Mouse (Mus musculus) frontal cortex, adult (tissue): Measurements from ENCODE around the gene Dsn1.
A peak's percentile ranks its signal among the peaks of the same experiment; 100 is the strongest.

ENCODE experiments used
- ATAC-seq: cut with Nextera tagmentation; 2 replicates; pipeline ENCODE4 v1.9.2; 2017; ENCODE audit warnings: mild to moderate bottlenecking, moderate library complexity, mixed read lengths; ENCODE audit not compliant: low TSS enrichment

Dsn1 gene

DNA sequence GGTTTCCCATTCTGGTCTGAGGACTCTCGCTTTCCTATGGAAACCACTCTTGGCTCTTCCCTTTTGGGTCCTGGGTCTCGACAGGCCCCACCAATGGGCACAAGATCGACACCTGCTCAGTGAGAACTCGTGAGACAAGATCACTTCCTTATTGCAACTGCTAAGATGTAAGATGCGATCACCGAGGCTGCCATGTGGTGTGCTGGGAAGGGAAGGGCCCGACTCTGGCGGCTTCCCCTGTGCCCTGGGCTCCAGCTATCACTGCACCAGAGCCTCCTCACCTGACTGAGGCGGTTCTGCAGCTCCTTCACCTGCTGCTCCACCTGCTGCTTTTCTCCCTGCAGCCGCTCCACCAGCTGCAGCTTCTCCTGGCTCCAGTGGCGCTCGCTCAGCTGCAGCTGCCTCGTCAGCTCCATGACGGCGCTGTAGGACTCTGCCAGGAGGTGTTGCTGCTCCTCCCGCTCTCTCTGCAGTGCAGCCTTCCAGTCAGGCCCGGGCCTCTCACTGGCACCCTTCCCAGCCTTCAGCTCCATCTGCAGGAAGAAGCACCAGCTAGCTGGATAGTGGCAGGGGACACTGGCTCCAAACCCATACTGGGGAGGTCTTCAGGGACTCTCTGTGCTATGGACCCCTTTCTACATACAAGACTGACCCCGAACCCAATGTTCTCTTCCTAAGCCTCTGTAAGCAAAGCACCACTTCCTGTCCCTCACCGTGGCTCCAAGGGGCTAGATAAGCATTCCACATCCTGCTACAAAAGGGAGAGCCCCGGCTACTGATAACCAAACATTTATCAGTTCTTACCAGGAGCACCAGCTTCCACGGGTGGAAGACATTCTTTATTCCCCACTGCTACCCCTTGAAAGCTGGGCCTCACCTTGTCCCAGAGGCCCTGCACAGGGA lies 20.4 kb upstream of the Dsn1 start:
- peak; percentile 83; the same call in 1 of the 2 replicates for ATAC-seq

DNA sequence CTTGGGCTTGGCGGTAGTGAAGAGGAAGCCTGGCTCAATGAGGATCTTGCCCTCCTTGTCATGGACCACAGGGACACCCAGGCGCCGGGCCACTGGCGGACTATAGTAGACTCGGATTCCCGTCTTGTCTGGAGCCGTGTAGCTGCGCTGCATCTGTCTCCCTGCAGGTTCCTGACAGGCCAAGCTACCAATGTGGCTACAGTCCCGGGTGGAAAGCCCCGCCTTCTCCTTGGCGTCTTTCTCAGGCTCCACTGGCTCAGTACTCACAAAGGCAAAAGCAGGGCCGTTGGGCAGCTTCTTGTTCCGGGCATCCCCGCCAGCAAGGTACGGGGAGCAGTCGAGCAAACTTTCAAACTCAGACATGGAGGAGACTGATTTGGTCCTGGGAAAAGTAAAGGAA lies 14.2 kb upstream of the Dsn1 start:
- ATAC-seq, result no peak

DNA sequence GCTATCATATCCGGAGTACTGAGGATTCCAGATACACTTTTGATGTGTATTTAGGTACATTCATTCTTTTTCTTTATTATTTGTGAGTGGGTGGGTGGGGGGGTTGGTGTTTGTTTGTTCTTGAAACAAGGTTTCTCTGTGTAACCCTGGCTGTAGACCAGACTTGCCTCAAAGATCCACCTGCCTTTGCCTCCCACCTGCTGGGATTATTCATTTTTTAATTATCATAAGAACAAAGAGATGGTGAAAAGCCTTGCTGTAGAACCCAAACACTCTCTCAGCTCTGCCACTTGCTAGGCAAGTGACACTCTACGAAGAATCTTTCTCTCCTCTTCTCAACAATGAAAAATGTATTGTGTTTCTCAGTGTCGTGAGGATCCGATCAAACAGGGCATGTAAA lies 12.3 kb upstream of the Dsn1 start:
- ATAC-seq, result no peak

DNA sequence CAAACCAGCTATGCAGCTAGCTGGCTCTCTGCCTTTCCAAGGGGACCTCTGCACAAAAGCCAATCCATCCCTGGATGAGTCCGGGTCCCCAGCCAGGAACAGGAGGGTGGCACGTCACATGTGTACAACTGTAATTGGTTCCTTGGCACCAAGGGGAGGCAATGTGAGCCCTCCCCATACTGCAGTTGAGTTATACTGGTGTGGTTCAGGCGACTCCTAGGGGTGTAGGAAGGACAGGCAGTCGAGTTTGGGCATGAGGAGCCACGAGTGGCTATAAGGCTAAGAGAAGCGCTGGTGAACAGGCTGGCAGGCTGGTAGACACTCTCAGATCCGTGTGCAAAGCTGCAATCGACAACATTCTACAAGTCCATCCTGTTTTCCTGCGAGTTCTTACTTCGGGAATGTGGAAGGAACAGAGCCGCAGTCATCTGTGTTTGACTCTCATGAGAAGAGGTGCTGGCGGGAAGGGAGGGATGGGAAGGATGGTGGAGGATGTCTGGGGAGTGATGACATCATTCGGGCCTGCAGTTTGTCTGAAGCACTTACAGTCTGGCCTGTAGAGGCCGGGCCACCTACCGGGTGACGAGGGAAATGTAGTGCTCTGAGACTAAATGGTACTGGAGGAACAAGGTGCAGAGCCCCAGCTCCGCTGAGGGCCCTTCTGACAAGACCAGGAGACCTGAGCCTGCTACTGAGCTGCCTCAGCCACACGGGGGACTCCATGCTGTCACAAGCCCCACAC lies 9.7 kb upstream of the Dsn1 start:
- ATAC-seq, result no peak

DNA sequence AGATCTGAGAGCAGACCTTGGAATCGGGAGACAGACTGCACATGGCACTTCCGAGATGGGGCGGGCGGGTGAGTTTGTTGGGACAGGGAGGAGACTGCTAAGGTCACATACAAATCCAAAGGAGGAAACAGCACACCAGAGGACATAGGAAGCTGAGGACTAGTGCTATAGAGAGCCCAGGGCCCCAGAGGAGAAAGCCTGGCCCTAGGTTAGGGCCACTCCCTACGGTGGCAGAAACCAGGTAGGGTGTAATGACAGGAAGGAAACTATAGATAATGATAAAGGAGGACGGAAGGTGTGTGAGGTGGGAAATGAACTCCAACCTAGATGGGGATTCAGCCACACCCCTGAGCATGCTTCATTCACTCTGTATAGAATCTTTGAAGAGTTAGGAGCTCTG lies 5.4 kb upstream of the Dsn1 start:
- ATAC-seq, result no peak

DNA sequence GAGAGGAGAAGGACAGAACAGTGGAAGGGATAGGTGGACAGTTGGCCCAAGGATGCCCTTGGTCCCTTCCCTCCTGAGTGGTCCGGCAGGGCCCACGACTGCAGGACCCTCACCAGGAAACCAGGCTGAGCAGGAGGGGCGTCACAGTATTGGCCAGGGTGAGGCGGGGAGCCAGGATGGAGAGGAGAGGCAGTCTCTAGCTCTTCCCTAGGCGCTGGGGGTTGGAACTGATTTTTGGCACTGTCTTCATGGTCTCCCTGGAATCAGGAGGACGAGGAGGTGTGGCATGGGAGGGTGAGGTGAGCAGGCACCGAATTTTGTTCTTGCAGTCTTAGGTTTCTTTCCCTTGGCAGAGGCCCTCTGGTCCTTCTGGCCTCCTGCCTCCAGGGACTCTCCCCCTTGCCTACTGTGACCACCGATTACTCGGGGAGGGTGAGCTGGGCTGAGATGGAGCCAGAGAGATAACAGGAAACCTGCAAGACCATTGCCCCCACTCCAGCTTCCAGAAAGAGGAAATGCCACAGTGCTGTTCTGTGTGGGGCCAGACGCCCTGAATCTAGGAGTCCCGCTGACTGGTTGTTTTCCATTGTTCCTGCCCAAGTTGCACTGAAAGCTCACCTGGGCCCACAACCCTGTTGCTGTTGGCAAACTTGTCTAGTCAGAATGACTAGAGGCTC lies 3.8 kb upstream of the Dsn1 start:
- ATAC-seq, result no peak

DNA sequence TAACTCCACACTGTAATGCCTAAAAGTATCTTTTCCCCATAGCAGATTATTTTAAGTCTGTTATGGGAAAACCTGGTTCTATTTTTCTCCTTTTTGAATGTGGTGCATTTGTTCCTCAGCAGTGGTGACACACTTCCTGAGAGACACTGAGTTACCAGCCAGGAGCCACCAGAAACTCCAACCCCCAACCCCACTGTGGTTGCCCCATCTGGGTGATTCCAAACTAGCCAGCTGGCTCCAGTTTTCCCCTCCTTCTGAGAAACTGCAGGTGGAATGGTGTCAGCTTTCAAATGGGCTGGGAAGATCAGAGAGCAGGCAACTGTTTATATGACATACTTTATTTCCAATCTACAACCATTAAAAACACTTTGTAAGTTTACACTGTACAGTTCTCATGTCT lies 3.2 kb upstream of the Dsn1 start:
- peak; percentile 48 for ATAC-seq

DNA sequence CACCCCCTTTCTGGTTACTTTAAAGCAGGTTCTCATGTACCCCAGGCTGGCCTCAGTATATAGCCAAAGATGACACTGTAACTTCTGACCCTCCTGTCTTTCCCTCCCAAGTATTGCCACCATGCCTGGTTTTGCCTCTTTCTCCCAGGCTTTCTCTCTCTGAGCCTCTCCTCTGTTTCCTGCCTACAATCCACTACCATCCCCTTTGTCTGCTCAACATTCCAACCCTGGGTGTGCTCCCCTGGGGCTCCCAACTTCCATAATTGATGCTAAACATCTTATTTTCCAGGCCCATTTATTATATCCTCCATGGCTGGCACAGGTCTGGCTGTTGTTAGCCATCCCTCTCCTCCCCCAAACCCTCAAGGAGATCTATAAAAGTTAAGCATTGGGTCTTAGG lies 1.6 kb upstream of the Dsn1 start:
- ATAC-seq, result no peak

DNA sequence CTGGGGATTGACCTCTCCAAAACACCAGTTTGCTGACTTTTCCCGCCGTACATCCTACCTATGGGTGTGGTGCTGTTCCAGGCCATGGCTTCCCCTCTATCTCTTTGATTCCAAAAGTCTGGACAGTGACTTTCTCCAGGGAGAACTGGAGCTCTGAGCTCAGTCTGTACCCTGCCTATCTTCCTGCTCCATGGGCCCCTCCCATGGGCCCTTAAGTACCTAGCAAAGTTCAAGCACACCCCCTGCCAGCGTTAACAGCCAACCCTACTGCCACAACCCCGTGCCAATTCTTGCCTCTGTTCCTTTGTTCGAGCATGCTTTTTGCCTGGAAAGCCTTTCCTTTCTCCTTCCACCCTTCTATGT lies 261 bp upstream of the Dsn1 start:
- no peak for ATAC-seq

DNA sequence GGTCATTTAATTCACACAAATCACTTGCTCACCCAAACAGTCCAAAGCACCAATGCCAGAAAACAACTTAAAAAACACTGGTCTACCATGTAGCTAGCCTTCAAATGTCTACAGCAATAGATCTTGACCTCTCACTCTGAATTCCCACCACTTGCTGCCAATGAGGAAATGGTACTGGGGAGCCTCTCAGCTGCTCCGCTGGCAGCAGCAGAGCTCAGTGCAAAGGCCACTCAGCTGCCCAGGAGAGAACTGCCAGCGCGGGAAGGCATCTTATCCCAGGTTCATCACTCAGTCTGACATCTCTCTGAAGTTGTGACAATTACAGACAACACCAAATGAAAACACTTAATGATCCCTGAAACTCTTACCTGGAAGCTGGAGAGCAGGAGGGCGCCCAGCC lies 4.6 kb downstream of the Dsn1 start:
- ATAC-seq, result no peak

DNA sequence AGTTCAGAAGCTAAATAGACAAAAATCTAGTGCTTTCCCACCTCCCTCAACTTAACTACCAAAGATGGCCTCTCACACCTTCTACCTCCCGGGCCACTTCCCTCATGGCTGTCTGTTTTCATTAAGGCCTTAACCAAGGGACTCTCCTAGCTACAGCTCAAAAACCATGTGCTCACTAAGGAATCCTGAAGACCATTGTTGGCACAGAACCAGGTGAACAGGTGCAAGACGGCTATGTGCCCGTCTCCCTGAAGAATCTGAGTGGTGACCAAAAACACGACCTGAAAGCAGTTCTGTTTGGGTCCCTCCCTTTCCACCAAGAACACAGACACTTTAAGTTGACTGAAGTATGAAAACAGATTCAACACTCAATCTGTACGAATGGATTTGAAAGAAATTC lies 8.7 kb downstream of the Dsn1 start:
- ATAC-seq, result no peak

DNA sequence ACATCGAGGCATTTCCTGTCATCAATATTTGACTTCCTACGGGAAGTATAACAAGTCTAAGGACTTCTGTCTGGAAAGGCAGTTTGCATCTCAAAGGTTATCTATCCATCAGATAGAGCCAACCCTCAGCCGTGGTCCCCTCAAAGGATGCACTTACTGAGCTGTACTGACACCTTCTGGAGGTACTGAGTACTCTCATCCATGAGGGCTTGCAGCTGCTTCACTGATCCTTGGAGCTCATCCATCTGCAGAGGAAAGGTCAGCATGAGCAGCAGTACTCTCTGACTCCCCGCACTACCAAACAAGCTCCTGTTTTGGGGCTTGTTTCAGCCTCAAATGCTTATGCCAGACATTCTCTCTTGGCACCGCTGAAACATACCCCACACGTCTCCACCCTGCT lies 10.4 kb downstream of the Dsn1 start:
- peak; percentile 81 for ATAC-seq

DNA sequence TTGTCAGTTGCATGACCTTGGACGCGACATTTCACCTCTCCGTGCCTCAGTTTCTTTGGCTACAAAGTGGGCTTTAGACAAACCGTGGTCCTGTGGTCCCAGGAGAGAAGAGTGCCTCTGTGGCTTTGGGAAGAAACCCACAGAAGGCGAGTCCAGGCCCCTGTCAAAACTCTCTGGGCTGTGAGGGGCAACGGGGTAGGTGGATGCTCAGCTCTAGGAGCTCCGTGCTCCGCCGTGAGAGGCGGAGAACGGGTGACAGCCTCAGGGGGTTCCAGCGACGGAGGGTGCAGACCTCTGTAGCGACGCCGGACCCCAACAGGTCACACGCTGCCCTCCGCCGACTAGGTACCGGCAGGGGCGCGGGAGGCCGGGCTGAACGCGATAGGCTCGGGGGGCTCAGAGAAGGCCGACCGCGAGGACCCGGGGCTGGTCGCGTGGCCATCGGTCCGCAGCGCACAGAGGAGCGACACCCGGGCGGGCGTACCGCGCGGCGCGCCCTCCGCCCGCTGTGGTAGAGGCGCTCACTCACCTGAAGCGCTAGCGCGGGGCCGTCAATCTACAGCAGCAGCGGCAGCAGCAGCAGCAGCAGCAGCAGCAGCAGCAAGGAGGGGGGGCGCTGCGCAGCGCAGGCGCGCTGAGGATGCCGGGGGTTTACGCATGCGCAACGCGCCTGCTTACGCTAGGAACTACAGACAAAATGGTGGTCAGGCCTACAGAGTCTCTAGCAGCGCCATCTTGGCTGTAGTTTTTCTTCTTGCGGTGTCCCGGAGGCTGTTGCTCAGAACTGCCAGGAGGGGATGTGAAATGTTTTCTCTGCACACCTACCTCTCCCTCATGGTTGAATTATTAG lies 15.3 kb downstream of the Dsn1 start, which contains the start of gene Ndrg3:
Gene Ndrg3 (minus strand): TSS at position 587 of the 850 bp plus-strand sequence.
- peak; percentile 88 for ATAC-seq

DNA sequence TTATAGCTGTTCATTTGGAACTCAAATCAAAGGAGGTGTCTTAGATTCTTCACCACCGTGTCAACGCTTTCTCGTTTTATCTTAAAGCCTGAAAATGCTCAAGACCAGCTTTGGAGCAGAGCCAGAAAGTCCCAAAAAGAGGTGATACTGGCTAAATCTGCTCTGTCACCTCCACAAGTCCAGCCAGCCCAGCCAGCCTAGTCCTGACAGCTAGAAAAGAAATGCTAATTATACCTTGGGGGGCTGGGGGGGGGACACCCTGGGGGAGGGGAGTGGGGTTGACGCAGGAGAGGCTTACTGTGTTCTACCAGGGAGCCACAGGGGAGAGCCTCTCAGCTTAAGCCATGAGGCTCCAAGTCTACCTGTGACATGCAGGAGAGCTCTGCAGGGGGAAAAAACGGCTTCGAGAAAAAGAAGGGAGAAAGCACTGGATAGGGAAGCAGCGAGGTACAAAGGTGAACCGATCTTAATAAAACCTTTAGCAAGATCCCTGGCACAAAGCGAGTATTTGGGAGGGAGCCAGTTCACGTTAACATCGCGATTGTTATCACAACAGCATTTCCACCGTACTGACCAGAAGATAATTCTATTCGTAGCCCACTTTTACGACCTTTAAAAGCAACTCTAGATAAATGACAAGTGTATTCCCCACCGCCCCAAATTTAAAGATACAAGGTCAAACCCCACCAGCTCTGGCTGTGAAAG lies 16.1 kb downstream of the Dsn1 start:
- ATAC-seq, result 0 out of 2 replicates have a peak, but pooled peaks have one; percentile 13

DNA sequence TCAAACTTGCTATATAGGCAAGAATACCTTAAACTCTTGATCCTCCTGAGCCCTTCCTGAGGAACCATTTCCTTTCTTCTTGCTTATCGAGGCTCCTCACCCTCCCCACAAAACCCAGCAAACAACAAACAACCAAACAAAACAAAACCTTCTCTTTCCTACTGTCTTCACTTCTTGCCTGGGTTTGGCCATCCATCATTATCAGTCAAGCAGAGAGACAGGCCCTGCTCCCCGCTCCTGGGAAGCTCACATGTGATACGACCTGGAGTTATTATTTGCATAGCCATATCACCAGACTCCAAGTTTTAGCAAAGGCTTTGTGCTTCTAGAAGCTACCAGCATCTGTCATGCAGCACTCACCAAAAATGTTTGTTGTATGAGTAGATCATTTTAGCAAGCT lies 19.6 kb downstream of the Dsn1 start:
- ATAC-seq, result no peak

DNA sequence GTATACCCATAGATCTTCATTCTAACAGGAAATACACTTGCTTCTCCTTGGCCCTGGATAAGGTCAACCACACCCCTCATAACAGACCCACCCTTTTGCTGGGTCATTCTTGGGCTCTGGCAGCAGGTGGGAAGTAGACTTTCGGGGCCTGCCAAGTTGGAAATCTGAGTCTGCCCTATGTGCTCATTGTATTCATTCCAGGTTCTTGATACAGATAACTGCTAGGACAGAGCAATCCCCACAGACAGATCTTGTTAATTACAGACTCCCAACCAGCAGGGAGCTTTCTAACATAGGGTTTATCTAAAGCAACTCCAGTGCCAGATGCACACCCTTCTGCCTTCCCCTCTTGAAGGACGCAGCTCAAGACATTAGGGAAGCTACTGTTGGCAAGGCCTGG lies 24.1 kb downstream of the Dsn1 start:
- ATAC-seq, result no peak

DNA sequence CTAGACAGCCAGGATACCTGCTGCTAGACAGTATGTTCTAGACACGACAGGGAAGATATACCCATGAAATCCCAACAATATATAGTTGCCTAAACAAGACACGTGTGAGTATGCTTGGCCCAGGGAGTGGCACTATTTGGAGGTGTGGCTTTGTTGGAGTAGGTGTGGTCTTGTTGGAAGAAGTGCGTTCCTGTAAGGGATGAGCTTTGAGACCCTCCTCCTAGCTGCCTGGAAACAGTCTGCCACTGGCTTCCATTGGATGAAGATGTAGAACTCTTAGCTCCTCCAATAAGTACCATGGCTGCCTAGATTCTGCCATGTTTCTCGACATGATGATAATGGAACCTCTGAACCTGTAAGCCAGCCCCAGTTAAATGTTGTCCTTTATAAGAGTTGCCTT lies 25.7 kb downstream of the Dsn1 start:
- ATAC-seq, result no peak

DNA sequence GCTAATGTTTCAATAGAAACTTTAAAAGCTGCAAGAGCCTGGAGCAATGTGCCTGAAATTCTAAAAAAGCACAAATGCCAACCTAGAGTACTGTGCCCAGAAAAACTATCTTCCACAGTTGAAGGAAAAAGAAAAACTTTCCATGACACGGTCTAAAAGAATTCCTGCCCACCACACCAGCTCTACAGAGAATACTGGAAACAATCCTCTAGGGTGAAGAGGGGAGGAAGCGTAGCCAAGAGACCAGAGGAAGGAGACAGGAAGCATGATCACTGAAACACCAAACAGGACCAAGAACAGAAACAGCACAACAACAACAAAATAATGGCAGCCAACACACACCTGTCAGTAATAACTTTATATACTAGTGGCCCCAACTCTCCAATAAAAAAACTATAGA lies 26.9 kb downstream of the Dsn1 start:
- ATAC-seq, result no peak

DNA sequence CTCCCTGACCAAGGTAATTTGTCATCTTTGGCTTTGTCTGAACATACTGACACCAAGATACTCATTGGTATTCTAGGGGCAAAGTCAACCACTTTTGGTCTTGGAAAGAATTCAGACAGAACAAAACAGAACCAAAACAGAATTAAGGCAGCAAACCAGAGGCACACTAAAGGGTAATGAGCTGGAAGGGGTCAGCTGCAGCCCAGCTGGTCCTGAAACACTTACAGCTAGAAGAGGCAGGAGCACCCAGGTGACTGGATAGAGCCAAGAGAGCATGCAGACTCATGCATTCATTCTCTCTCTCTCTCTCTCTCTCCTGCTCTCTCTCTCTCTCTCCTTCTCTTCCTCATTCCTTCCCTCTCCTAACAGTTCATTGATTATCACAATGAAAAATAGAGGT lies 30.2 kb downstream of the Dsn1 start:
- no peak for ATAC-seq

DNA sequence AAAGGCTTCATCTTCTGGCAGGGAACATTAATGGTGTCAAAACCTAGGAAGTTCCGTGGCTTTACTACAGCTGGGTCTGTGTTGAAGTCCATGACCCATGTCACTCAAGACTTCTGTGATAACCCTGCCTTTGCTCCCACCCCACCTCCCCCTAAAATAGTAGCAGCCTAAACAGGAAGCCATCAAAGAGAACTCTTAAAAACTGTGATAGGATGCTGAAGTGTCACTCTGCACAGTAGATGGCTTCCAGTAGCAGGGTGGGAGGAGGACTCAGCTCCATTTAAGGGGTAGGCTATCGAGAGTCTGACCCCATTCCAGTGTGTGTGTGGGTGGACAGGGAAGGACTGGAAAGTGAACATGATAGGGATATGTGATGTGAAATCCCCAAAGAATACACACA lies 32.0 kb downstream of the Dsn1 start:
- ATAC-seq, result no peak
